Mouse (Mus musculus) 3T3-L1 (cell line): ENCODE measurements at regions not wholly inside any gene's neighbourhood (a gene's known extent, or its start where the extent isn't known, plus 50 kb on each side); places are given as distances from the start of the nearest gene placed in this dataset.
A peak's percentile ranks its signal among the peaks of the same experiment; 100 is the strongest.

Source experiments
- DNase-seq: peaks from one replicate; pipeline ENCODE4 v3.0.0-alpha.2; 2015; ENCODE audit warnings: low read depth, low spot score

DNA sequence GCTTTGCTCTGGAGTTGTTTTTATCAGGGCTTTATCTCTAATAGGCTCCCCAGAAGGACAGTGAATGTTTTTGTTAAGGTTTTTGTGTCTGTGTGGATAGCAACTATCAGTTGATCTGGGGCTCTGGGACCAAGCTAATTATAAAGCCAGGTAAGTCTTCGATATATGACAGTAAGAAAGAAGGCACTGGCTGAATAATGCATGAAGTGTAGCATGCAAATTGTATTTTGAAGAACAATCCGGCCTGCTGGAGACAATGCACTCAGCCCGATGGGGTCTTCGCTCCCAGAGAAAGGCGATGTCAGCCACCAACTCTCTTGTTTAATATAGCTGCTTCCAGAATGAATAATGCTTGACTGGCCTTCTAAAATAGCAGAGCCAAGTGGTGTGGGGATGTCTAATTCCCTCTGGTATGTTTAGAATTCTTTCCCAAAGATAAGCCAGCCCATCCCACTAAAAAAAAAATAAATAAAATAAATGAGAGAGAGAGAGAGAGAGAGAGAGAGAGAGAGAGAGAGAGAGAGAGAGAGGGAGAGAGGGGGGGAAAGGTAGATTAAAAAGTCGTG, 68.6 kb downstream of the Dad1 start:
- DNase-seq, result peak; percentile 54

- DNase-seq, result no peak
Observed at GRCm38 (mm10) chr14:54183873-54184272, 70.0 kb downstream of the Dad1 start.

DNA sequence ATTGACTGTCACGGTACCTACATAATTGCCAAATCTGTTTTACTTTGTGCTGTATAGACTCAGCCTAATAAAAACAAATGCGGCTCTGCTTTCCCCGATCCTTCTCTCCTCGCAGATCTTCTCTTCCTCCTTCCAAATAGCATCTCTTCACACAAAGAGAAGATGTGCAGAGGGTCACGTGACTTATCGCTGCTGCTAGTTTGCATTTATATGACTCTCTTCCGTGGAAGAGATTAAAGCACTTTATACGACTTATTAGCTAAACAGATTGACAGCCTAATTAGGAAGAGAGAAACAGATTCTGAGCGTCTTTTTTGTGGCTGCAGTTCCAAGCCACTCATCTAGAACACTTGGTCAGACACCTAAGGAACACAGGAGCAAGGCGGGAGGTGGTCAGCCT, 71.1 kb downstream of the Dad1 start:
- no peak for DNase-seq

- no peak for DNase-seq
Observed at GRCm38 (mm10) chr14:54181306-54181705, 72.6 kb downstream of the Dad1 start.

DNA sequence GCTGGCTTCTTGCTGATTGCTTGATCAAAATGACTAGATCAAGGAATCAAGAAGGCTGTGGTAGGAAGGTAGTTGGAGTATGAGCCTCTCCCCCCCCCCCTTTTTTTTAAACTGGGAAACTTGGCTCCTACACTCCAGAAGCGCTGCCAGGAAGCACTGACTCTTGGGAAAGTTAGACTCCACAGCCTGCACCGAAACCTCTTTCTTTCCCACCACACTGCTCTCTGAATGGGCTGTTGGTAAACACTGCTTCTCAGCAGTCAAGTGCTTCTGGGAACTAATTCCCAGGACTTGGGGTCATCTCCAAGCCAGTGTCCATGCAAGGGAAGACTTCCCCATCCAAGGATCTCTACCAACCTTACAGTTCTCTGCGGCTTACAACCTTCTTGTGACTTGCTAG, 73.2 kb downstream of the Dad1 start:
- DNase-seq, result no peak

- DNase-seq, result no peak
Observed at GRCm38 (mm10) chr14:54180271-54180670, 73.6 kb downstream of the Dad1 start.

DNA sequence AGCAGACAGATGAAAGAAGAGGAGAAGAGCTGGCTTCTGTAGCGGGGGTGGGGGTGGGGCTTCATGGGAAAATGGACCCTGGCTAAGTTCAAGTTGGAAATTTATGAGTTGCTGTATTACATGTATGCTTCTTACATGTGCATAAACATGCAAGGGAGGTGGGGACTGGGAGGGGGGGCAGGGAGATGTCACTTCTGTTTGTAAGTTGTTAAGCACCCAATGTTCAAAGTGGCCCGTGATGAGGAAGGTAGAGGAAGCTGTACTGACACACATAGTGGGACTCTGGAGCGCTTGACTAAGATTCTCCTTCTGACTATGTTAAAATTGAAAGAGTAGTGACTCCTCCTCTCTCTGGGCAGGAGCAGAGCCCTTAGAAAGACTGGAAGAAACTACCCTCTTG, 75.0 kb downstream of the Dad1 start:
- no peak for DNase-seq

GRCm38 (mm10) chr14:54176469-54176868, 77.4 kb downstream of the Dad1 start:
- no peak for DNase-seq

GRCm38 (mm10) chr14:54175476-54175875, 78.4 kb downstream of the Dad1 start:
- DNase-seq, result no peak

DNA sequence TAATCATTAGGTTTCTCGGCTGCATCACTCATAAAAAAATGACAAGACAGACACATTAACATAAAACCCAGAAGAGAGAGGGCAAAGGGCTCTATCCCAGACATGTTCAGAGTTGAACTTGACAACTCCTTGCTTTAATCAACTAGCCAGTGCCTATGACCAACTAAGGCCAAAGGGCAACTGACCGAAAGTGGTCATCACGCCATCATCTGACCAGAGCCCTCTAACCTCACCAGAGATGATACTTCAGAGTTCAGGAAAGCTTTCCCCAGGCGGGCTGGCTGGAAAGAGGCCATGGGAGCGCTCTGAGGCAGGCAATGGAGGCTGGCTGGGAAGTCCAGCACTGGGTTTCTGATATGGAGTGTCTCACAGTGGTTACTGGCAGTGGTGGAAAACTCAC, 80.6 kb downstream of the Dad1 start:
- no peak for DNase-seq

GRCm38 (mm10) chr14:54169254-54169653, 84.7 kb downstream of the Dad1 start:
- no peak for DNase-seq

- DNase-seq, result no peak
Observed at GRCm38 (mm10) chr14:54168414-54168931, 85.4 kb downstream of the Dad1 start.

GRCm38 (mm10) chr14:54166057-54166456, 87.8 kb downstream of the Dad1 start:
- DNase-seq, result no peak

DNA sequence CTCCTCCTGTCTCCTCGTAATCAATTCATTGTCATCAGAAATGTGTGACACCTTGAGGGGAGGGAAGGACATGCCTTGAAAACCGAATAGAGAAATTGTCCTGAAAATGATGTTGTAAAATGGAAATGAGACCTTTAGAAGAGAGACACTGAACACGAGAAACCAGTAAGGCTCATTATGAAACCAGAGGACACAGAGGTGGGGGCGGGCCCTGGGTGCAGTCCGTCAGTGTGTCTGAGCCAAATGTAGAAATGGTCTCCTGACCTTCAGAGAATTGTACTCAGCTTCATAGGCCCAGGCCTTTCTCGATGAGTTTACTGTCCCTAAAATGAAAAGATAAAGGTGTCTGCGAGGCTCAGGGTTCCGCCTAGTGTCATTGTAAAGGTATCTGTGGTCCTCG, 89.0 kb downstream of the Dad1 start:
- DNase-seq, result no peak

GRCm38 (mm10) chr14:54161916-54162315, 92.0 kb downstream of the Dad1 start:
- DNase-seq, result no peak

- no peak for DNase-seq
Observed at GRCm38 (mm10) chr14:54161206-54161605, 92.7 kb downstream of the Dad1 start.

DNA sequence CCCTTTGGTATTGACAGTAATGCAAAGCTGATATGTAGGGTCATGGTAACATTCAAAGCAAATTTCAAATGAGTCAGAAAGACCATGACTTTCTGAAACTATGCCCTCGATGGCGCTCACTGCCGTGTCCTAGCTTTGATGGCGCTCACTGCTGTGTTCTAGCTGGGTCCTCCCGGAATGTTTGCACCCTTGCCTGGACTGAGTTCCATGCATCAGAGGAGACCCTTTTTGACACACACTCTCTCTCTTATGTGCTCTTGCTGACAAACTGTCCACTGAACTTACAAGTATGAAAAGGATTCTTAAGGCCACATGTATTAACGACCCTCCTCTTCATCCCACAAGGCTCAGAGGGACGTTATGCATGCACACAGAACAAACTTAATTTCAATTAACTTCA, 94.1 kb downstream of the Dad1 start:
- DNase-seq, result no peak

DNA sequence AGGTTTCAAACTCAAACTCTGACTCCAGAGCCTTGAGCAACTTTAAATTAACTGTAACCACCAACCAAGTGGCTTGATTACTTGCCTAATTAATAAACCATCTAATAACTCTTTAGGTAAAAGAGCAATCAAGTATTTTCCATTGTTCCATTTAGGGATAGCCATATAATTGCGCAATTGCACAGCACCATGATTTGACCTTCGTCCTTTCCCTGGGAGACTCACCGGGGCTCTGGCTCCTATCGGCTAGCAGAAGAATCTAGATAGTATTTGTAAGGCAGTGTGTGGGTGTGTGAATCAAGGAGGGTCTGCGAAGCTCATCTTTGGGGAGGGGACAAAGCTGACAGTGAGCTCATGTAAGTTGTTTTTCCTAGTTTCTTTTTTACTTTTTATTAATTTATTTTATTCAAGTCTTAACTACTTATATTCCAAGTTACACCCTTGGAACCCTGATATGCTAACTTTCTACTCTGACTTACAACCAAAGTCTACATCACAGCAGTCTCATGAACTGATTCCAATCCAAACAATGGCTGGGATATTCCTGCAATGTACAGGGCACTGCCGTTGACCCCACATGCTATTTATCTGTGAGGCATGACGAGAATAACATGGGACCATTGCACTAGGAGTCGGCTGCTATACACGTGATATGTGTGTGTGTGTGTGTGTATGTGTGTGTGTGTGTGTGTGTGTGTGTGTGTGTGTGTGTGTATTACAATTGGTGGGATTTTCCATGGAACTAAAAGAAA, 95.5 kb downstream of the Dad1 start:
- no peak for DNase-seq

GRCm38 (mm10) chr14:54156536-54156935, 97.4 kb downstream of the Dad1 start:
- DNase-seq, result no peak

DNA sequence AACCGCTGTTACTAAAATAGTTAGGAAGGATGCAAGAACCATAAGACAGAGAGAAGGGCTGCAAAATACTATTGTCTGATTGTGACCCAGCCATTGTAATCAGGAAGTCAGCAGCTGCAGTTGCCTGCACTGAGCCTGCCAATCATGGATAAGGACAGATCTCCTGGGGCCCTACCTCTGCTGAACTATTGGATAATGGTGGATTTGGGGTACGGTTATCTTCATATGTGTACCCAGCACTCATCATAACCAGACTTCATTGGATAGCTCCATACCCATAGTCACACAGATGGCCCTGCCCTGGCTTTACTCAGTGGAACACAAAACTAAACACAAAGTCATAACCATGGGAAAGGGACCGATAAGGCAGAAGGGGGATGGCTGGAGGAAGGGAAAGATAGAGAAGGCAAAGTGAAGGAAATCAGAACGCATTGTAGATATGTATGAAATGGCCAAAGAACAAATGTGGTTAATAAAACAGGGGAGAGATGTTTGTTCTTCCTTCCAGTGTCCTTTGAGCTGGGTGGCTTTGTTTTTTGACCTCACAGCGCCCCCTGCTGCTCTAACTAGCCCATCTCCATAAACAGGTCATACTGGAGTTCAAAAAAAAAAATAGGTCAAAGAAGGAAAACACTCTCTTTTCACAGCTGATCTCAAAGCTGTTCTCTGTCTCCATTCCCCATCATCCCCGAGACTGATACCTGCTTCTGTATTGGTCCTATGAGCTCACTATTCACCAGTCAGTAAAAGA, 101.2 kb downstream of the Dad1 start:
- peak; percentile 68 for DNase-seq

- no peak for DNase-seq
Observed at GRCm38 (mm10) chr14:54151921-54152320, 102.0 kb downstream of the Dad1 start.

DNA sequence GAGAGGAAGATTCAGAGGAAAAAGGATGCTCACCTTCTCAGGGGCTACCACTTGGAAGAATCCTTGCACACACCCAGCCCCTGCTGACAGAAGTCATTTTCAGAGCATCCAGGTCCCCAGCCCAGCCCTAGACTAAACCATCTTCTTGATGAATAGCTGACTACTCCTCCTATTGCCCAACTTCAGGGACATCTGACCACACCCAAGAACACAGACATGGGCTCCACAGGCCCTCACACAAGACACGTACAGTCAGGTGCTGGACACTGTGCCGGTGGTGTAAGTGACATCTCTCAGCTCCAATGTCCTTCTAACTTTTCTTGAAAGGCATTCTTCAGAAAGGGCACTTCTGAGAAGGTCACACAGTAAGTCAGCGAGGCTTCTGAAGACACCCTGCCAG, 102.6 kb downstream of the Dad1 start:
- DNase-seq, result no peak

DNA sequence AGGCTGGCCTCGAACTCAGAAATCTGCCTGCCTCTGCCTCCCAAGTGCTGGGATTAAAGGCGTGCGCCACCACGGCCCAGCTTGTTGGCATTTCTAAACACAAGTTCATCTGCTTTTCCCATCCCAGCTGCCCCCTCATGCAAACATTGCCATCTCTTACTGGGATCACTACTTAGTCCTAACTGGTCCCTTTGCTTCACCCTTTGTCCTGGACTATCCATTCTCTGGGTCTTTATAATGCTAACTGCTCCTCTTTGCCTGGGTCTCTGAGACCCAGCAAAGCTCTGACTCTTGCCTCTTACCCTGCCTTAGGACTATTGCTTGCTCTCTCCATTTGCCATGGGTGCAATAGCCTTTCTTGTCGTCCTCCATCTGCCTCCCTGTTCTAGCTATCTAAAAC, 103.7 kb downstream of the Dad1 start:
- DNase-seq, result no peak
